In genomic region chr13:76199943-76200342, GRCm38 (mm10) we compare ENCODE assay signal across 32 mouse cellular contexts.
"Had no signal": no experiment of that assay in that cellular context is flagged by ENCODE, and none has a peak within 500 bp of the region (broad histone marks: within the 10 kb centered on the region; RNA-seq: fewer than 3 reads in every experiment).

No protein-coding gene starts in this region.

- H3K27ac ChIP-seq: left cerebral cortex, adult 2 months; limb, embryonic 10.5 days; limb, embryonic 12.5 days; limb, embryonic 13.5 days; limb, embryonic 15.5 days; liver, embryonic 12.5 days; liver, embryonic 13.5 days; liver, embryonic 14.5 days; liver, embryonic 15.5 days; lung, embryonic 15.5 days; macrophage; midbrain, embryonic 10.5 days; midbrain, embryonic 12.5 days; midbrain, embryonic 13.5 days; midbrain, embryonic 15.5 days had no signal

- H3K4me1 ChIP-seq: limb, embryonic 10.5 days; limb, embryonic 12.5 days; limb, embryonic 13.5 days; limb, embryonic 15.5 days; liver, embryonic 12.5 days; liver, embryonic 13.5 days; liver, embryonic 15.5 days; lung, embryonic 15.5 days; midbrain, embryonic 10.5 days; midbrain, embryonic 12.5 days; midbrain, embryonic 13.5 days; midbrain, embryonic 15.5 days had no signal

- H3K9ac ChIP-seq: limb, embryonic 12.5 days; limb, embryonic 13.5 days; limb, embryonic 15.5 days; liver, embryonic 12.5 days; liver, embryonic 13.5 days; liver, embryonic 14.5 days; liver, embryonic 15.5 days; liver, postnatal 0 days; lung, embryonic 14.5 days; lung, embryonic 15.5 days; midbrain, embryonic 12.5 days; midbrain, embryonic 13.5 days; midbrain, embryonic 15.5 days had no signal

- ATAC-seq: liver, embryonic 12.5 days; liver, postnatal 0 days; lung, postnatal 0 days; midbrain, embryonic 13.5 days; midbrain, embryonic 15.5 days; midbrain, embryonic 16.5 days had no signal

- H3K36me3 ChIP-seq: limb, embryonic 12.5 days; liver, embryonic 15.5 days; lung, embryonic 15.5 days; midbrain, embryonic 12.5 days; midbrain, embryonic 15.5 days had no signal

- H3K4me3 ChIP-seq: left cerebral cortex, adult 2 months; limb, embryonic 10.5 days; limb, embryonic 12.5 days; limb, embryonic 13.5 days; limb, embryonic 15.5 days; liver, embryonic 12.5 days; liver, embryonic 13.5 days; liver, embryonic 15.5 days; lung, embryonic 15.5 days; megakaryocyte, embryonic 14.5 days; midbrain, embryonic 10.5 days; midbrain, embryonic 12.5 days; midbrain, embryonic 13.5 days; midbrain, embryonic 15.5 days; myocyte had no signal

- H3K4me2 ChIP-seq: limb, embryonic 12.5 days; limb, embryonic 13.5 days; limb, embryonic 15.5 days; liver, embryonic 11.5 days; liver, embryonic 12.5 days; liver, embryonic 13.5 days; liver, embryonic 15.5 days; lung, embryonic 14.5 days; lung, embryonic 15.5 days; midbrain, embryonic 11.5 days; midbrain, embryonic 12.5 days; midbrain, embryonic 13.5 days; midbrain, embryonic 15.5 days had no signal

- DNase-seq: left cerebral cortex, postnatal 4 days; liver; liver, embryonic 13.5 days; liver, postnatal 0 days; lung, adult 18-20 months; lung, adult 2 months; lung, embryonic 14.5 days; lung, postnatal 10 days; lung, postnatal 14 days; lung, postnatal 36 days; lung, postnatal 4 days; midbrain, embryonic 14.5 days had no signal

- H3K27me3 ChIP-seq: limb, embryonic 12.5 days; limb, embryonic 13.5 days; limb, embryonic 15.5 days; liver, embryonic 12.5 days; liver, embryonic 13.5 days; liver, embryonic 15.5 days; lung, embryonic 15.5 days; megakaryocyte, embryonic 14.5 days; midbrain, embryonic 12.5 days; midbrain, embryonic 13.5 days; midbrain, embryonic 15.5 days had no signal

- H3K9me3 ChIP-seq: limb, embryonic 10.5 days; limb, embryonic 12.5 days; limb, embryonic 13.5 days; limb, embryonic 15.5 days; liver, embryonic 12.5 days; liver, embryonic 13.5 days; liver, embryonic 15.5 days; lung, embryonic 15.5 days; megakaryocyte, embryonic 14.5 days; midbrain, embryonic 10.5 days; midbrain, embryonic 12.5 days; midbrain, embryonic 13.5 days; midbrain, embryonic 15.5 days had no signal
